Mouse (Mus musculus) gastrocnemius, postnatal 36 days (tissue): Measurements from ENCODE around the gene Olfr1031. TPM values are rescaled to one million over a fixed set of nuclear protein-coding genes. Genes with fewer than 3 reads are reported as not detected.
"Not testable (repeated sequence)": the region's sequence is repeated elsewhere in the genome, so short reads cannot be mapped to it uniquely, and the experiment has no call there.

Source experiments
- DNase-seq, 2 experiments: peaks; one replicate each; pipeline ENCODE4 v3.0.0; 2022
- intact Hi-C: fragments of 180-260 bp; cut with DNase I; formaldehyde crosslinking; loops from one replicate; pipeline ENCODE4 v1.15.1; 2025
- long read RNA-seq, 2 experiments: library from polyadenylated mRNA; stranded (forward); transcript quantifications; one replicate each; pipeline ENCODE4 v2.0.0; 2021
- total RNA-seq, 2 experiments: library from RNA; stranded (reverse); gene quantifications; 2 replicates each; pipeline ENCODE4 v1.2.3; 2021

The Olfr1031 gene
- total RNA-seq = not detected
- long read RNA-seq, experiment 1 = 0 reads
- long read RNA-seq, experiment 2 = 0 reads

GRCm38 (mm10) chr2:85990004-85990403 is at the start of gene Olfr1031:
Gene Olfr1031, plus strand, starts transcription at chr2:85990304.
- intact Hi-C loops = no loop called here
- no peak for DNase-seq

GRCm38 (mm10) chr2:85950137-85950536 is 40.0 kb upstream of the Olfr1031 start, which contains the start of gene Olfr1028:
Gene Olfr1028, plus strand, starts transcription at chr2:85950437.
- intact Hi-C loops = no loop called here

GRCm38 (mm10) chr2:85973595-85973994 is 16.5 kb upstream of the Olfr1031 start, which contains the start of gene Olfr1029:
Gene Olfr1029, plus strand, starts transcription at chr2:85973895.
- DNase-seq = no peak
- intact Hi-C loops = no loop called here

More at GRCm38 (mm10) chr2:85950137-85950536, 40.0 kb upstream of the Olfr1031 start, which contains the start of gene Olfr1028:
- no peak for DNase-seq

GRCm38 (mm10) chr2:85978976-85979375 is 11.1 kb upstream of the Olfr1031 start, which contains the start of gene Olfr1030:
Gene Olfr1030, plus strand, starts transcription at chr2:85979276.
- intact Hi-C loops = no loop called here
- no peak for DNase-seq

GRCm38 (mm10) chr2:86005240-86005639 is 15.1 kb downstream of the Olfr1031 start, which contains the start of gene Olfr1032:
Gene Olfr1032, plus strand, starts transcription at chr2:86005540.
- intact Hi-C loops = no loop called here
- DNase-seq = no peak

- DNase-seq, intact Hi-C loops: not testable (repeated sequence)
Observed at GRCm38 (mm10) chr2:86020406-86020805, 30.3 kb downstream of the Olfr1031 start, which contains the start of gene Olfr1033. Gene Olfr1033, plus strand, starts transcription at chr2:86020633.

- DNase-seq, intact Hi-C loops: not testable (repeated sequence)
Observed at GRCm38 (mm10) chr2:86021518-86021917, 31.4 kb downstream of the Olfr1031 start.

Other genes starting within 250 kb of the Olfr1031 start
- gene Olfr1012, start 227.5 kb upstream of the Olfr1031 start, total RNA-seq = not detected
- not detected for gene Olfr1013, start 223.2 kb upstream of the Olfr1031 start, total RNA-seq
- gene Olfr1014, start 217.6 kb upstream of the Olfr1031 start, total RNA-seq = not detected
- gene Olfr1015, start 208.3 kb upstream of the Olfr1031 start, total RNA-seq = not detected
- gene Olfr1016, start 187.8 kb upstream of the Olfr1031 start, total RNA-seq = not detected
- gene Olfr1018, start 171.8 kb upstream of the Olfr1031 start, total RNA-seq = not detected
- not detected for gene Olfr1019, start 144.8 kb upstream of the Olfr1031 start, total RNA-seq
- not detected for gene Olfr1020, start 143.3 kb upstream of the Olfr1031 start, total RNA-seq
- gene Olfr1022, start 121.7 kb upstream of the Olfr1031 start, total RNA-seq = not detected
- gene Olfr1023, start 104.7 kb upstream of the Olfr1031 start, total RNA-seq = not detected
- not detected for gene Olfr1024, start 85.3 kb upstream of the Olfr1031 start, total RNA-seq
- gene Olfr1025-ps1, start 75.1 kb upstream of the Olfr1031 start, total RNA-seq = not detected
- not detected for gene Olfr1026, start 68.7 kb upstream of the Olfr1031 start, total RNA-seq
- not detected for gene Olfr1028, start 39.9 kb upstream of the Olfr1031 start, total RNA-seq
- gene Olfr1029, start 16.4 kb upstream of the Olfr1031 start, total RNA-seq = not detected
- not detected for gene Olfr1030, start 11.0 kb upstream of the Olfr1031 start, total RNA-seq
- not detected for gene Olfr1032, start 15.2 kb downstream of the Olfr1031 start, total RNA-seq
- gene Olfr1033, start 30.3 kb downstream of the Olfr1031 start, total RNA-seq = under 1 TPM in 1 of 2 experiments, not detected in 1; 0.08 TPM
- not detected for gene Olfr1034, start 55.6 kb downstream of the Olfr1031 start, total RNA-seq
- gene Olfr1036, start 83.7 kb downstream of the Olfr1031 start, total RNA-seq = not detected
- not detected for gene Olfr1037, start 97.1 kb downstream of the Olfr1031 start, total RNA-seq
- not detected for gene Olfr1039, start 145.6 kb downstream of the Olfr1031 start, total RNA-seq
- not detected for gene Olfr1040, start 156.4 kb downstream of the Olfr1031 start, total RNA-seq
- gene Olfr1042, start 171.5 kb downstream of the Olfr1031 start, total RNA-seq = not detected
- not detected for gene Olfr1043, start 177.2 kb downstream of the Olfr1031 start, total RNA-seq
- gene Olfr1044, start 187.5 kb downstream of the Olfr1031 start, total RNA-seq = not detected
- gene Olfr52, start 195.4 kb downstream of the Olfr1031 start, total RNA-seq = not detected
- not detected for gene Olfr1045, start 212.7 kb downstream of the Olfr1031 start, total RNA-seq
- not detected for gene Olfr1046, start 229.0 kb downstream of the Olfr1031 start, total RNA-seq
- not detected for gene Olfr1047, start 241.1 kb downstream of the Olfr1031 start, total RNA-seq
- not detected for gene Olfr1048, start 250.0 kb downstream of the Olfr1031 start, total RNA-seq